Mouse (Mus musculus) thymus, adult 2 months (tissue): ENCODE data around the gene Fndc5.

ENCODE experiments used
- CTCF ChIP-seq: fragments of 200-500 bp; IDR thresholded peaks from 2 replicates; pipeline ENCODE4 v1.5.1; 2012; ENCODE audit warnings: mild to moderate bottlenecking, control low read depth, low read length, moderate library complexity, borderline replicate concordance; ENCODE audit not compliant: control insufficient read depth, poor library complexity, insufficient read depth; ENCODE audit errors: extremely low read depth
- POLR2A ChIP-seq: fragments of 200-500 bp; IDR thresholded peaks from 2 replicates; pipeline ENCODE4 v1.6.1; 2012; ENCODE audit warnings: mild to moderate bottlenecking, low read length, control low read depth, moderate library complexity; ENCODE audit not compliant: control insufficient read depth, poor library complexity, insufficient read depth; ENCODE audit errors: extremely low read depth

GRCm38 (mm10) chr4:129136189-129136578, 615 bp upstream of the Fndc5 start:
- TF ChIP-seq POLR2A (no peak), CTCF (no peak)
